Mouse (Mus musculus) liver, embryonic 13.5 days (tissue): ENCODE results near the gene Myh7. TPM values are rescaled to one million over a fixed set of nuclear protein-coding genes. Genes with fewer than 3 reads are reported as not detected.
"Not testable (repeated sequence)": the region's sequence is repeated elsewhere in the genome, so short reads cannot be mapped to it uniquely, and the experiment has no call there.

Source experiments
- ATAC-seq: fragments of 200-750 bp; cut with Nextera tagmentation; 2 replicates; pipeline ENCODE4 v1.8.0; 2017; ENCODE audit warnings: low read depth, mild to moderate bottlenecking, moderate number of reproducible peaks, moderate library complexity
- DNase-seq: peaks from one replicate; pipeline ENCODE4 v3.0.0; 2022
- H3K27ac ChIP-seq: fragments of 300-500 bp; sonication (generic); 2 replicates; pipeline ENCODE4 v1.5.1; 2015; ENCODE audit warnings: moderate library complexity, mild to moderate bottlenecking, inconsistent platforms
- H3K27me3 ChIP-seq: fragments of 300-500 bp; sonication (generic); 2 replicates; pipeline ENCODE4 v1.6.1; 2015; ENCODE audit warnings: mild to moderate bottlenecking, inconsistent platforms
- H3K36me3 ChIP-seq: fragments of 300-500 bp; sonication (generic); 2 replicates; pipeline ENCODE4 v1.6.1; 2015; ENCODE audit warnings: mild to moderate bottlenecking, inconsistent platforms
- H3K4me1 ChIP-seq: fragments of 300-500 bp; sonication (generic); replicated peaks from 2 replicates; pipeline ENCODE4 v1.6.1; 2015; ENCODE audit warnings: inconsistent platforms
- H3K4me2 ChIP-seq: fragments of 300-500 bp; sonication (generic); 2 replicates; pipeline ENCODE4 v1.6.1; 2015; ENCODE audit warnings: inconsistent platforms, mild to moderate bottlenecking, moderate library complexity
- H3K4me3 ChIP-seq: fragments of 300-500 bp; sonication (generic); replicated peaks from 2 replicates; pipeline ENCODE4 v1.5.1; 2015; ENCODE audit warnings: mild to moderate bottlenecking, inconsistent platforms
- H3K9ac ChIP-seq: fragments of 300-500 bp; sonication (generic); 2 replicates; pipeline ENCODE4 v1.6.1; 2015; ENCODE audit warnings: mild to moderate bottlenecking, inconsistent platforms
- H3K9me3 ChIP-seq: fragments of 300-500 bp; sonication (generic); replicated peaks from 2 replicates; pipeline ENCODE4 v1.6.1; 2016; ENCODE audit warnings: inconsistent platforms
- WGBS: fragments of 180-500 bp; shearing (Covaris S2); methylation state at CpG from one replicate; pipeline ENCODE4 v1.1.7; 2015; ENCODE audit not compliant: insufficient replicate concordance; 5-methylcytosine and 5-hydroxymethylcytosine counted together
- polyA plus RNA-seq: library from polyadenylated mRNA; unstranded; fragments of >200 nt; fragmentation: Nextera tagmentation; extraction: Ambion mirVana; gene quantifications from 2 replicates; pipeline ENCODE4 v1.2.1, GENCODE M21; 2015

Gene Myh7
- polyA plus RNA-seq, 1 experiment from 2014 or later, result 0.98 TPM

DNA sequence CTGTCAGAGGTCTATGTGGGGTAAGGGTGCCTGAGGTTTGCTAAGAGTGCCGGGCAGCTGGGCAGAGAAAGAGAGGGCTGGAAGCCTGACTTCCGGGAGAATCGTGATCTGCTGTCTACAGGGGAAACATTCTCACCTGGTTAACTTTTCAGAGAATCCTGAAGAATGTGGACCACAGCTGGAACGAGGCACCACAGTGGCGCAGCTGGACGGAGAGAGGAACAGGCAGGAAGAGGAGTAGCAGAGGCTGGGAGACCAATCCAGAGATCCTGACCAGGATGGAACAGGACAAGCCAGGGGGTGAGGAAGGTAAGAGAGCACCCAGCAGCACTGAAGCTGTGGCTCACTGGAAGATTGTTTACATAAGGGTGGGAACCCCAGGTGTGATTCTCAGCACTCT lies 28.8 kb downstream of the Myh7 start:
- H3K27ac ChIP-seq, result no peak overlapping the region
- WGBS, result 60% methylated on average over 6 of the region's 6 CpGs

DNA sequence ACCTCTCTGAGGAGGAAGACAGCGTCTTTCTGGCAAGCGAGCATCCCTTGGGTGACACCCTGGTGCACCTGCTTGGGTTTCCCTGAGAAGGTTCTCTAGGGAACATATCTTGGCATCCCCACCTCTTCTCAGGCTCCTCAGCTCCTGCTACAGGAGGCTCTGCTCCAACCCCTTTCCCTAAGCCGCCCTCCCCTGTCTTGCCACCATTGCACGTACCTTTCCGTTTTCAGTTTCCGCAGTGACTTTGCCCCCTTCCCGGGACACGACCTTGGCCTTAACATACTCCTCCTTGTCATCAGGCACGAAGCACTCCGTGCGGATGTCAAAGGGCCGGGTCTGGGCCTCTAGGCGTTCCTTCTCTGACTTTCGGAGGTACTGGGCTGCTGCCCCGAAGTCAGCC lies 29.4 kb downstream of the Myh7 start:
- no peak overlapping the region for H3K4me2 ChIP-seq
- ATAC-seq (no peak), DNase-seq (no peak)
- no peak overlapping the region for H3K4me3 ChIP-seq
- no peak overlapping the region for H3K9ac ChIP-seq
- H3K4me1 ChIP-seq, result no peaks in the 10 kb centered on the region
- H3K9me3 ChIP-seq, result no peaks in the 10 kb centered on the region
- 71% methylated on average over 15 of the region's 15 CpGs for WGBS
- H3K27me3 ChIP-seq, result 0 out of 2 replicates have a peak, but pooled peaks cover 3% of the 10 kb centered on the region
- H3K36me3 ChIP-seq, result no peaks in the 10 kb centered on the region
- no peak overlapping the region for H3K27ac ChIP-seq

More for the DNA sequence above, 28.8 kb downstream of the Myh7 start:
- 0 out of 2 replicates have a peak, but pooled peaks cover 4% of the 10 kb centered on the region for H3K27me3 ChIP-seq
- no peaks in the 10 kb centered on the region for H3K4me1 ChIP-seq
- H3K4me2 ChIP-seq, result no peak overlapping the region
- no peaks in the 10 kb centered on the region for H3K36me3 ChIP-seq
- no peak for ATAC-seq
- DNase-seq, result no peak
- H3K4me3 ChIP-seq, result no peak overlapping the region
- H3K9me3 ChIP-seq, result no peaks in the 10 kb centered on the region
- no peak overlapping the region for H3K9ac ChIP-seq

DNA sequence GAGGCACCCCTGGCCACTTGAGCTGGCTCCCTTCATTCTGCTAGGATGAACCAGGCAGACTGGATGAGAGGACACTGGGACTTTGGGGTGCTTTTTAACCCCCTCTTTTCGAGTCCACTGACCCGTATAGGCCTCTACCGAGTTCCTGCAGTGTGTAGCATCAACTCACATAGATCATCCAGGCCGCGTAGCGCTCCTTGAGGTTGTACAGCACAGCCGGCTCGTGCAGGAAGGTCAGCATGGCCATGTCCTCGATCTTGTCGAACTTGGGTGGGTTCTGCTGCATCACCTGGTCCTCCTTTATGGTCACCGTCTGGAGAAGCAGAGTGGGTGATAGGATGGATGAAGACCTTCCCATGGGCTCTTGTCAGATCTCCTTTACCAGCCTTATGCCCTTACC lies 30.7 kb downstream of the Myh7 start:
- Histone ChIP-seq H3K9ac (no peak overlapping the region), H3K36me3 (no peaks in the 10 kb centered on the region), H3K9me3 (no peaks in the 10 kb centered on the region), H3K4me1 (no peaks in the 10 kb centered on the region), H3K4me2 (no peak overlapping the region), H3K27me3 (no peaks in the 10 kb centered on the region), H3K4me3 (no peak overlapping the region), H3K27ac (no peak overlapping the region)
- 74% methylated on average over 11 of the region's 11 CpGs for WGBS
- ATAC-seq (no peak), DNase-seq (no peak)

DNA sequence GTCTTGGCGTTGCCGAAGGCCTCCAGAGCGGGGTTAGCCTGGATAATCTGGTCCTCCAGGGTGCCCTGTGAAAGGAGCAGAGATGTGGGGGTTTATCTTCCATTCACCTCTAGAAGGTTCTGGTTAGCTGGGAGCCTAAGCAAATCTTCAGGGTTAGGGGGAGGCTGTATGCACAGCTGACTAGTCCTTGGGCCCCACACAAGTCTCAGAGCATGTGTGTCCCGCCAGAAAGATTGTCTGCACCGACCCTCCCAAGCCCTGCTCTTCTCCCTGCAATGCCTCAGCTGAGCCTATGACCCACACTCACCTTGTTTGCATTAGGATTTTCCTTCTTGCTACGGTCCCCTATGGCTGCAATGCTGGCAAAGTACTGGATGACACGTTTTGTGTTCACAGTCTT lies 31.7 kb downstream of the Myh7 start:
- no peak for ATAC-seq
- no peaks in the 10 kb centered on the region for H3K36me3 ChIP-seq

DNA sequence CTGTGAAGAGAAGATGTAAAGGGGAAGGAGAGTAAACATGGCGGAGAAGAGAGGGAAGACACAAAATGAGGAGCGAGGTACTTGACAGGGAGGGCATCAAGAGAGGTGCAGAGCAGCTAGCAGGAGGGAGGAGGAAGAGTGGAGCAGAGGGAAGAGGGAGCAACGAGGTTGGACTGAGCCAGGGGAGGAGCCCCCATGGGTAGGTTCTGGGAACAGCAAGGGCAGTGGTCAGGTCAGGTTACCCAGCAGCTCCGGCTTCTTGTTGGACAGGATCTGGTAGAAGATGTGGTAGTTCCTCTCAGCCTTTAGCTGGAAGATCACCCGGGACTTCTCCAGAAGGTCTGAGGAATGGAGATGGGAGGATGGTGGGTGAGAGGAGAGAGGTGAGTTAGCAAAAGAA lies 32.9 kb downstream of the Myh7 start:
- no peak overlapping the region for H3K4me2 ChIP-seq
- no peak for ATAC-seq
- no peak overlapping the region for H3K27ac ChIP-seq
- H3K4me1 ChIP-seq, result no peaks in the 10 kb centered on the region
- H3K4me3 ChIP-seq, result no peak overlapping the region
- DNase-seq, result no peak
- no peak overlapping the region for H3K9ac ChIP-seq
- H3K9me3 ChIP-seq, result no peaks in the 10 kb centered on the region
- no peaks in the 10 kb centered on the region for H3K27me3 ChIP-seq
- H3K36me3 ChIP-seq, result no peaks in the 10 kb centered on the region
- 66% methylated on average over 5 of the region's 5 CpGs for WGBS

More for the DNA sequence above, 31.7 kb downstream of the Myh7 start:
- H3K27ac ChIP-seq, result no peak overlapping the region
- 79% methylated on average over 7 of the region's 7 CpGs for WGBS
- no peaks in the 10 kb centered on the region for H3K4me1 ChIP-seq
- H3K4me3 ChIP-seq, result no peak overlapping the region
- DNase-seq, result no peak
- H3K9ac ChIP-seq, result no peak overlapping the region
- no peaks in the 10 kb centered on the region for H3K9me3 ChIP-seq
- H3K27me3 ChIP-seq, result no peaks in the 10 kb centered on the region
- no peak overlapping the region for H3K4me2 ChIP-seq

DNA sequence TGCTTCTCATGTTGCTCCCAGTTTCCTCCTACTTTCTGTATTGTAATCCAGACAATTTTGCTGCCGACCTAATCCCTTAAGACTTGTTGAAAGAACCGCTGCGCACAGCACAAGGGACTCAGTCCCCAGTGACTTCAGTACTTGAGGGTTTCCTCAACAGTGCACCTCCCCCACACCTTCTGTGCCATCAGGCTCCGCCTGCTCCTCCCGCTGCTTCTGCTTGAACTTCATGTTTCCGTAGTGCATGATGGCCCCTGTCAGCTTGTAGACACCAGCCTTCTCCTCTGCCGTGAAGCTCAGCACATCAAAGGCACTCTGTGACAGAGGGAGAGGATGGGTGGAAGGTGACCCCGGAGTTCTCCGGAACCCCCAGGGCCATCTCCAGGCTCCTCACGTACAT lies 33.7 kb downstream of the Myh7 start:
- Histone ChIP-seq H3K9me3 (no peaks in the 10 kb centered on the region), H3K36me3 (no peaks in the 10 kb centered on the region), H3K27me3 (no peaks in the 10 kb centered on the region), H3K9ac (no peak overlapping the region), H3K4me2 (no peak overlapping the region), H3K4me3 (no peak overlapping the region), H3K4me1 (no peaks in the 10 kb centered on the region), H3K27ac (no peak overlapping the region)
- ATAC-seq, result no peak
- 41% methylated on average over 10 of the region's 10 CpGs for WGBS
- DNase-seq, result no peak

DNA sequence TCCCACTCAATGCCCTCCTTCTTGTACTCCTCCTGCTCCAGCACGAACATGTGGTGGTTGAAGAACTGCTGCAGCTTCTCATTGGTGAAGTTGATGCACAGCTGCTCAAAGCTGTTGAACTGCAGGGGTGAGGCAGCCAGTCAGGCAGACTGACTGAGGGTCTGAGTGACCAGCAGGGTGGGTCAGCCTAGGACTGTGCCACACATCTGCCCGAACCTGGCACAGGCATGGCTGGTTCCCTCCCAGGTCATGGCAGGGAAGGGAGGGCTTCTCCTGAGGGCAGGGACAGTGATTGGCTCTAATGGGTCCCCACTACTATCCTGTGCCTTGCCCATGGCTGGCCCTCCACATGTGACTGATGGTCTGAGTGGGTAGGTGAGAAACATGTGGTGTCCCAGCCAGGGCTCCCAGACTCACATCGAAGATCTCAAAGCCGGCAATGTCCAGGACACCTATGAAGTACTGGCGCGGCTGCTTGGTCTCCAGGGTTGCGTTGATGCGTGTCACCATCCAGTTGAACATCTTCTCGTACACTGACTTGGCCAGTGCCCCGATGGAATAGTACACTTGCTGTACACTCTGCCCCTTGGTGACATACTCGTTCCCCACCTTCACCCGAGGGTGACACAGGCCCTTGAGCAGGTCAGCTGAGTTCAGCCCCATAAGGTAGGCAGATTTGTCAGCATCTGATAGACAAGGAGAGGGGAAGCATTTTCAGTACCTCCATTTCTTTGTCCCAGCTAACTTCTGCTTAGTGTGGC lies 34.4 kb downstream of the Myh7 start:
- not testable (repeated sequence) for ATAC-seq, H3K9ac ChIP-seq, DNase-seq, H3K4me1 ChIP-seq, H3K4me2 ChIP-seq, H3K27me3 ChIP-seq, H3K36me3 ChIP-seq, H3K27ac ChIP-seq, H3K9me3 ChIP-seq, H3K4me3 ChIP-seq
- WGBS, result 75% methylated on average over 12 of the region's 12 CpGs

DNA sequence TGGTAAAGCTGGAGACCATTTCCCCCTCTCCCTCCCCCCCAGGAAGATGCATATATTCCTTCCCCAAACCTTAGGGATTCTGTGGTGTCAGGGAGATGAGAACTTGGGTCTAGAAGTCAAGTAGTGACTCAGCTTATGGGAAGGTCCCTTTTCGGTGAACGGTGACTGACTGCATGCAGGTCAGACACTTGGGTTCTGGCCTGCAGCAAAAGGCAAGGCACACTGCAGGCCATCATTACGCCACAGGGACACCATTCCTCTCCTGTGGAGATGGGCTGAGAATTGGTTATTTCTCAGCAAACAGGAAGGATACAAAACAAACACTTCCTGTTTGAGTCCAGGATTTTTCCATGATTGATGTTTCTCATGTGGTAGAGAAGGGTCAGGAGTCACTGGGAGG lies 35.2 kb downstream of the Myh7 start:
- no peaks in the 10 kb centered on the region for H3K27me3 ChIP-seq
- H3K27ac ChIP-seq, result no peak overlapping the region
- ATAC-seq (no peak), DNase-seq (no peak)
- no peaks in the 10 kb centered on the region for H3K9me3 ChIP-seq
- no peak overlapping the region for H3K4me3 ChIP-seq
- no peak overlapping the region for H3K4me2 ChIP-seq
- no peaks in the 10 kb centered on the region for H3K4me1 ChIP-seq
- no peak overlapping the region for H3K9ac ChIP-seq
- whole genome bisulfite sequencing, result 60% methylated on average over 3 of the region's 3 CpGs
- H3K36me3 ChIP-seq, result no peaks in the 10 kb centered on the region

DNA sequence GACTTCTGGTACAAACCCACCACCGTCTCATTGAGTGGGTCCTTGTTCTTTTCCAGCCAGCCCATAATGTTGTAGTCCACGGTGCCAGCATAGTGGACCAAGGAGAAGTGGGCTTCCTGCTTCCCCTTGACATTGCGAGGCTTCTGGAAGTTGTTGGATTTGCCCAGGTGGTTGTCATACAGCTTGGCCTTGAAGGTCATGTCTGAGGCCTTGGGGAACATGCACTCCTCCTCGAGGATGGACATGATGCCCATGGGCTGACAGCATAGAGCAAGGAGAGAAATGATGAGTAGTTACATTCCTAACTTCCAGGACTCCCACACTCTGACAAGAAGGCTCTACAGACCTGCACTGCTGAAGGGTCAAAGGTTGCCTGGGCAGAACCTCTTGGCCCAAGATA lies 35.9 kb downstream of the Myh7 start:
- Histone ChIP-seq H3K27me3 (no peaks in the 10 kb centered on the region), H3K4me2 (no peak overlapping the region), H3K36me3 (no peaks in the 10 kb centered on the region), H3K27ac (no peak overlapping the region), H3K4me3 (no peak overlapping the region), H3K4me1 (no peaks in the 10 kb centered on the region), H3K9me3 (no peaks in the 10 kb centered on the region), H3K9ac (no peak overlapping the region)
- WGBS, result 54% methylated on average over 4 of the region's 4 CpGs
- ATAC-seq (no peak), DNase-seq (no peak)

DNA sequence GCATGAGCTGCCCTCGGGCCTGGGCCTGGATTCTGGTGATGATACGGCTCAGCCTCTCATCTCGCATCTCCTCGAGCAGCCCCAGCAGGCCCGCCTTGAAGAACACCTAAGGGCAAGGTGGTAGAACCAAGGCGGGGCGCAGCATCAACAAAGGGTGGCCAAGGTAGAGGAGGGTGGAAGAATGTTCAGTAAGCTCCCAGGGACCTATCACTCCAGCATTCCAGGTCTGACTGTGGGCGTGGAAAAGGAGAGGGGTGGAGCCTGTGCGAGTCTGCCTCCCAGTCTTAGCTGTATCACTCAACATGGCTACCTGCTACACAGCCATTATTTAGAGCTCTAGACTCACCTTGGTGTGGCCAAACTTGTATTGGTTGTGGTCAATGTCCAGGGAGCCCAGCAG lies 37.9 kb downstream of the Myh7 start:
- WGBS, result 70% methylated on average over 9 of the region's 9 CpGs
- Histone ChIP-seq H3K36me3 (no peaks in the 10 kb centered on the region), H3K9me3 (no peaks in the 10 kb centered on the region), H3K4me3 (no peak overlapping the region), H3K27ac (no peak overlapping the region), H3K4me2 (no peak overlapping the region), H3K4me1 (no peaks in the 10 kb centered on the region), H3K27me3 (no peaks in the 10 kb centered on the region), H3K9ac (no peak overlapping the region)
- ATAC-seq (no peak), DNase-seq (no peak)

DNA sequence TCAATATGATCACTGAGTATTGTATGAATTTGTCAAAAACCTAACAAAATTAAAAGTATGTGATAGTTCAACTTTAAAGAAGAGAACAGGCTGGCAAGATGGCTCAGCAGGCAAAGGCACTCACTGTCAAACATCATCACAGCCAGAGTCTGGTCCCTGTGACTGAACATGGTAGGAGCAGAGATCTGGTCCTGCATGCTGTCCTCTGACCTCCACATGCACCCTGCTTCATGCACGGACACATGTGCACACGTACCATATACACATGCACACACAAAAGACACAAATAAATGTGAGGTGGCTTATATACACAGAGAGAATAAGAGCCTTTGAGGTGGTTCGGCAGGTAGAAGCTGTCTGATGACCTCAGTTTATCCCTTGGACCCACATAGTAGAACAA lies 38.9 kb downstream of the Myh7 start:
- no peak for DNase-seq
- Histone ChIP-seq H3K9me3 (no peaks in the 10 kb centered on the region), H3K4me1 (no peaks in the 10 kb centered on the region), H3K27ac (no peak overlapping the region), H3K9ac (no peak overlapping the region), H3K27me3 (no peaks in the 10 kb centered on the region), H3K36me3 (no peaks in the 10 kb centered on the region), H3K4me3 (no peak overlapping the region), H3K4me2 (no peak overlapping the region)
- 52% methylated on average over 3 of the region's 3 CpGs for WGBS
- no peak for ATAC-seq

DNA sequence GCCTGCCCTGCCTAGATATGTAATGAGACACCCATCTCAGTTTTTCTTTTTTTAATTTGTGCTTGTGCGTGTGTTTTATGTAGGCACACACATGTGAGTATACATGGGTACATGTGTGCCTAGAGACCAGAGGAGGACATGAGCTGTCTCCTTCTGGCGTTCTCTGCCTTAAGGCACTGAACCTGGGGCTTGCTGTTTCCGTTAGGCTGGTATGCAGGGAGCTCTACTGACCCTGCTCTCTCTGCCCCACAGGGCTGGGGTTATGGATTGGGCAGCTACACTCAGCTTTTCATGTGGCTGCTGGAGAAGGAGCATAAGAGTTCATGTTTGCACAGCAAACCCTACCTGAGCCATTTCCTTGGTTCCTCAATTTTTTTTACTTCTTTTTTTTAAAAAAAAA lies 40.0 kb downstream of the Myh7 start:
- H3K36me3 ChIP-seq, result no peaks in the 10 kb centered on the region
- ATAC-seq, result no peak
- 48% methylated on average over 3 of the region's 3 CpGs for WGBS

More for the DNA sequence above, 40.0 kb downstream of the Myh7 start:
- no peak overlapping the region for H3K27ac ChIP-seq
- DNase-seq, result no peak
- no peak overlapping the region for H3K4me2 ChIP-seq
- H3K9ac ChIP-seq, result no peak overlapping the region
- no peak overlapping the region for H3K4me3 ChIP-seq
- H3K27me3 ChIP-seq, result 0 out of 2 replicates have a peak, but pooled peaks cover 4% of the 10 kb centered on the region
- no peaks in the 10 kb centered on the region for H3K9me3 ChIP-seq
- no peaks in the 10 kb centered on the region for H3K4me1 ChIP-seq
